Mouse (Mus musculus): ENCODE results near the gene Zfp503. TPM values are rescaled to one million over a fixed set of nuclear protein-coding genes. Genes with fewer than 3 reads are reported as not detected.

Zfp503 gene
- polyA plus RNA-seq, 1 experiment from 2014 or later, result 2.8 TPM

DNA sequence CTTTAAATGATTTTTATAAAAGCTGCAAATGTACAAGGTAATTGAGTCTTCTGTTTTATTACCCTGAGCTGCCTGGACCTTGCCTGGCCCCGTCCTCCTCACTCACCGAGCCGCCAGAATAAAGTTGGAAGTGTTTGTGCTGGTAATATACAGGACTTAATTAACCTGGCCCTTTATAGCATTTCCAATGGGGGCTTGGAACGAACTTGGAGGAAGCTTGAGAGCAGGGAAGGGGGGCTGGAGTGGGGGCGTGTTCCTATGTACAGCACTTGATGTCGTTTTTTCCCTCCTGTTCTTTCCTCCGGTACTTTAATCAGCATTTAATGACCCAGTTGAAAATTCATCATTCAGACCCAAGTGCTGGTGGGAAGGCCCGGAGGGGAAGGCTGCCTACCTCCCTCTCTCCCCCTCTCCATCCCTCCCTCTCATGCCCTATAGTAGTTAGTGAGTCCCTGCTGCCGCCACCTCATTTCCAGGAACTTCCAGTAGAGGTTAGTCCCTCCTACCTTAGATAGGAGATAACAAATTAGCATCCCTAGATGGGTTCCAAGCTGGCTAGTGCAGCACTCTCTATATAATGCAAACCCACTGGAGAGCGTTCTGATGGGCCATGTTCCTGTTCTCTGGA, 37.4 kb downstream of the Zfp503 start:
- Histone ChIP-seq H3K4me3 (no peak overlapping the region), H3K9me3 (replicated peaks) (no peaks in the 10 kb centered on the region), H3K9ac (no peak overlapping the region), H3K36me3 (no peaks in the 10 kb centered on the region), H3K27ac (no peak overlapping the region), H3K27me3 (replicated peaks) (no peaks in the 10 kb centered on the region), H3K4me1 (no peaks in the 10 kb centered on the region), H3K4me2 (no peak overlapping the region)
- 69% methylated on average over 10 of the region's 10 CpGs for WGBS (ENCODE audit: insufficient replicate concordance)
- no peak for ATAC-seq

DNA sequence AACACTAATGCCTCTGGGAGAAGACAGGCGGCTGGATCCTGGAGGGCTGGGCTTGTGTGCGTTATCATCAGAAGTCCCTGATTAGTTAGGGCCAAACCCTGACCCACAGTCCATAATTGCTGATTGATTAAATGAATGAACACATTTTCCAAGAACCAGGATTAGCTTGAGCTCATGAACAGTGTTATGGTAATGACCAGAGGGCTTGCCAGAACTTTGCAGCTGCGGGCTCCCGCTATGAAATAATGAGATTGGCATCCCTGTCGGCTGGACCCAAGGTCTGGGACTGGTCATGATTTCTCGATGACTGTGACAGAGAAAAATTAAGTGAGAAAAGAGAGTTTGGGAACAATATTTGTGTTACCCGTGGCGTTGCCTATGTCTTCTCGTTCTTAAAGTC, 44.5 kb downstream of the Zfp503 start:
- Histone ChIP-seq H3K4me3 (no peak overlapping the region), H3K4me2 (no peak overlapping the region), H3K27me3 (replicated peaks) (no peaks in the 10 kb centered on the region), H3K9me3 (replicated peaks) (no peaks in the 10 kb centered on the region), H3K27ac (no peak overlapping the region), H3K4me1 (no peaks in the 10 kb centered on the region), H3K36me3 (no peaks in the 10 kb centered on the region), H3K9ac (no peak overlapping the region)
- WGBS (ENCODE audit: insufficient replicate concordance), result 69% methylated on average over 9 of the region's 9 CpGs
- ATAC-seq, result no peak

DNA sequence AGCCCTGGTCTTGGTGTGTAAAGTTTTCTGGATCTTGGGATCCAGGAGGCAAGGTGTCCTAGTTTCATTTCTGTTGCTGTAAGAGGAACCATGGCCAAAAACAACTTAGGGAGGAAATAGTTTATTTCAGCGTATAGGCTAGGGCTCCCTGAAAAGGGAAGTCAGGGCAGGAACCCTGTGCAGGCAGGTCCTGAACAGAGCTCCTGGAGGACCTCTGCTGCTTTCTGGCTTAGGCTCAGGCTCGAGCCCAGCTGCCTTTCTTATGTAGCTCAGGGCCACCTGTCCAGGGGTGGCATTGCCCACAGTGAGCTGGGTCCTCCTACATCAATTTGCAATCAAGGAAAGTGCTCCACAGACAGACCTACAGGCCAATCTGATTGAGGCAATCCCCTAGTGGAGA, 47.8 kb downstream of the Zfp503 start:
- Histone ChIP-seq H3K36me3 (no peaks in the 10 kb centered on the region), H3K27me3 (replicated peaks) (no peaks in the 10 kb centered on the region), H3K4me2 (no peak overlapping the region), H3K27ac (no peak overlapping the region), H3K4me1 (no peaks in the 10 kb centered on the region), H3K9me3 (replicated peaks) (no peaks in the 10 kb centered on the region), H3K4me3 (no peak overlapping the region), H3K9ac (no peak overlapping the region)
- WGBS (ENCODE audit: insufficient replicate concordance), result 9% methylated on average over 2 of the region's 2 CpGs
- no peak for ATAC-seq

DNA sequence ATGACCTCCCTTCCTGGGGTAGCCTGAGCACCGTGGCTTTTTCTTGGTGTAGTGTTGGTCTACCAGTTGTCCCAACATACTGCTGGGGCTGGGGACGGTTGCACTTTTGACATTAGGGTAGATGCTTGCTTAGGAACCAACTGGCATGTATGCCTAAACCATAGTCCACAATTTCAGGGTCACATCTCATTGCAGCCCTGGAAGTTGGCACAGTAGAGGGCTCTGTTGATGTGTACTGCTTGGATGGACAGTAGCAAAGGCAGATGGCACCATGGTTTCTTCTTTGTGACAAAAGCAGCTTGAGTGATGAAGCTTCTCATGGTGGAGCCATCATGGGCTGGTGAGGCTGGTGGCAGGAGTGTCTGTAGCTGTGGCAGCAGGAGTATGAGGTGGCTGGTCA, 52.3 kb downstream of the Zfp503 start:
- Histone ChIP-seq H3K27me3 (replicated peaks) (no peaks in the 10 kb centered on the region), H3K4me2 (no peak overlapping the region), H3K9me3 (replicated peaks) (no peaks in the 10 kb centered on the region), H3K9ac (no peak overlapping the region), H3K4me3 (no peak overlapping the region), H3K27ac (no peak overlapping the region), H3K36me3 (no peaks in the 10 kb centered on the region), H3K4me1 (no peaks in the 10 kb centered on the region)
- WGBS (ENCODE audit: insufficient replicate concordance), result 57% methylated on average over 2 of the region's 2 CpGs
- no peak for ATAC-seq

DNA sequence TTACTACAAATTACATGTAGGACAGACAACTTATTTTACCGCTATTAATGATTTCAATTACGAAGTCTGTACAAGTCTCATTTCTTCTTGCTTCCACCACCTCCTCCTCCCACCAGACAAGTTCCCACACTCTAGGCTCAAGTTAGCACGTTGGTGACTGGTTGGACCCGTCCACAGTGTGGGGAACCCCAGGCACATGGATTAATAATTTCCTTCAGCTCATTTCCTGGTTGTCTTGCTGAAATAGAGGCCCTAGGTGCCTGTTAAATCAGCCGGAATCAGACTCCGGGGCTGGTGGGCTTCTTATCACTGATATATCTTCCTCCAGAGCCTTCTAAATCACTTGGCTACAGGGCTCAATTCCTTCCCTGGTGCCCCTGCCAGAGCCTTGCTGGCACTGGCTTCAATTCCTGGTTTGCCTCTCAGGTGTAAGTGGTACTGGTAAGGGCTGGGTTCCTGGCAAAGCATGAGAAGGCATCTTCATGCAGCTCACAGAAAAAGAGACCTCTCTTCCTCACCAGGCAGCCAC, 53.2 kb downstream of the Zfp503 start:
- no peak for ATAC-seq
- H3K36me3 ChIP-seq, result no peaks in the 10 kb centered on the region
- no peak overlapping the region for H3K4me2 ChIP-seq
- no peaks in the 10 kb centered on the region for H3K9me3 ChIP-seq (replicated peaks)
- no peak overlapping the region for H3K4me3 ChIP-seq
- 58% methylated on average over 6 of the region's 6 CpGs for WGBS (ENCODE audit: insufficient replicate concordance)
- H3K4me1 ChIP-seq, result no peaks in the 10 kb centered on the region
- no peak overlapping the region for H3K9ac ChIP-seq
- H3K27me3 ChIP-seq (replicated peaks), result no peaks in the 10 kb centered on the region
- H3K27ac ChIP-seq, result no peak overlapping the region

Small RNA genes lying within 50 kb of the gene (microRNA-seq; reads per million reads assigned to microRNA genes)
- gene Gm27532, result not detected

Other genes with a start within 250 kb of the Zfp503 start
- gene Samd8, start 239.1 kb downstream of the Zfp503 start, polyA plus RNA-seq (2016; fragmentation: Nextera tagmentation; extraction: Ambion mirVana), result 4.1 and 5.3 TPM in 2 replicates
- gene Dusp13, start 238.4 kb downstream of the Zfp503 start, polyA plus RNA-seq (2016; fragmentation: Nextera tagmentation; extraction: Ambion mirVana), result not detected in 2 replicates
- gene Vdac2, start 164.4 kb downstream of the Zfp503 start, polyA plus RNA-seq (2016; fragmentation: Nextera tagmentation; extraction: Ambion mirVana), result 194 and 198 TPM in 2 replicates
- gene Comtd1, start 140.6 kb downstream of the Zfp503 start, polyA plus RNA-seq (2016; fragmentation: Nextera tagmentation; extraction: Ambion mirVana), result 35.7 and 41.3 TPM in 2 replicates
- gene Lrmda, start 30.1 kb upstream of the Zfp503 start, polyA plus RNA-seq (2016; fragmentation: Nextera tagmentation; extraction: Ambion mirVana), result 0.23 and 0.49 TPM in 2 replicates